In the genomic region with DNA sequence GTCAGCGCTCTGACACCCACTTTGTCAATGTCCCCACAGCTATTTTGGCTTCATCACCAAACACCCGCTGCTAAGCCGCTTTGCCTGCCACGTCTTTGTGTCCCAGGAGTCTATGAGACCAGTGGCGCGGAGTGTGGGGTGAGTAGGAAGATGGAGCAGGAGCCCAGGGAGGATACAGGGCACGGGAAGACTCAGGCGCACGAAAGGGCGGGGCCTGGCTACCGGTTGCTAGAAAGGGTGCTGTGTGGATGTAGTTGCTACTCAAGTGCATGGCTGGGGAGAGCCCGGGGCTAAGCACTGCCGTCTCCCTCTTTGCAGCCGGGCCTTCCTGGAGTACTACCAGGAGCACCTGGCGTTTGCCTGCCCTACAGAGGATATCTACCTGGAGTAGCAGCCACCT, we compare ENCODE assay signal across 14 mouse cellular contexts. TPM values are rescaled to one million over a fixed set of nuclear protein-coding genes. Genes with fewer than 3 reads are reported as not detected.
"Had no signal": no experiment of that assay in that cellular context is flagged by ENCODE, and none has a peak within 500 bp of the region (broad histone marks: within the 10 kb centered on the region; RNA-seq: fewer than 3 reads in every experiment).

No protein-coding gene starts in this region.

- DNase-seq: lung, embryonic 14.5 days; lung, postnatal 10 days; lung, postnatal 4 days; midbrain, embryonic 14.5 days; retina, postnatal 1 day; right cerebral cortex, adult 18-20 months; right cerebral cortex, postnatal 25 days; right cerebral cortex, postnatal 4 days; spleen, adult 18-20 months; thymus, adult 18-20 months; thymus, postnatal 14 days; thymus, postnatal 36 days had no signal

RNA-seq across cellular contexts. Expression of a gene that starts 7.6 kb away (rescaled TPM):
- total RNA-seq: megakaryocyte, adult 5-6 weeks; megakaryocyte-erythroid progenitor cell, adult 5-6 weeks had no signal

RNA-seq across cellular contexts. Expression of a gene that starts 31.8 kb away (rescaled TPM):
- total RNA-seq: megakaryocyte-erythroid progenitor cell, adult 5-6 weeks had no signal
